26 mouse cellular contexts compared by ENCODE assay signal in the genomic region with DNA sequence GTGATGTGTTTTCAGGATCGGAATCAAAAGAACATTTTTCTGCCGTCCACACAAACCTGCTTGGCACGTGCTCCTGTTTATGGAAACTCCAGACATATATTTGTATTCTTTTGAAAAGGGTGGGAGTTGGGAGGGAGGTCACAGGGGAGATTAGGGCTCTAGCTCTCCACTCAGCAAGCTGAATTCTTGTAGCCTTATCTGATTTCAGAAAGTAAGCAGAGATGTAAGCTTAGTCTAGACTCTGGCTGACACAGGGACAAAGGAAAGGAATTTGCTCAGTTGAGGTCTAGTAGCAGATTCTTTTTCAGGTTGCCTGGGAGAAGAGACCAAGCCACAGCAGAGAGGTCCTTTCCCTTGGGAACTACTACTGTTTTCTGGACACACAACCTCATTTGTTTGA.
DNase-seq lines count a peak whose midpoint lies in the region; ATAC-seq and TF ChIP-seq lines count a peak whose summit lies in the region.
"Had no signal": no experiment of that assay in that cellular context is flagged by ENCODE, and none has a peak within 500 bp of the region (broad histone marks: within the 10 kb centered on the region; RNA-seq: fewer than 3 reads in every experiment).

No protein-coding gene starts in this region.

- no peaks in the 10 kb centered on the region for H3K36me3 ChIP-seq in kidney, postnatal 0 days (ENCODE audit: insufficient read depth, low read length)
- H3K36me3 ChIP-seq in limb, embryonic 10.5 days, result no peaks in the 10 kb centered on the region
- H3K36me3 ChIP-seq: heart, embryonic 10.5 days; hindbrain, embryonic 15.5 days; liver, embryonic 15.5 days; midbrain, embryonic 15.5 days; neural tube, embryonic 13.5 days had no signal

- 17% methylated on average over 3 of the region's 3 CpGs for WGBS in kidney, postnatal 0 days
- 85% methylated on average over 3 of the region's 3 CpGs for WGBS in limb, embryonic 10.5 days

- no peaks in the 10 kb centered on the region for H3K9me3 ChIP-seq in kidney, postnatal 0 days (replicated peaks; ENCODE audit: low read length)
- no peaks in the 10 kb centered on the region for H3K9me3 ChIP-seq in limb, embryonic 10.5 days (replicated peaks)
- H3K9me3 ChIP-seq: heart, embryonic 10.5 days; hindbrain, embryonic 15.5 days; liver, embryonic 15.5 days; midbrain, embryonic 15.5 days; neural tube, embryonic 13.5 days had no signal

- TF ChIP-seq CTCF in kidney, postnatal 0 days (IDR thresholded peaks at IDR 0.05; ENCODE audit: low read depth), result no peak
- no peak for TF ChIP-seq CTCF in brain, embryonic 14.5 days (IDR thresholded peaks at IDR 0.05; ENCODE audit: borderline replicate concordance, extremely low read depth, insufficient read depth, insufficient read length)

- TF ChIP-seq POLR2A in brain, embryonic 14.5 days (IDR thresholded peaks at IDR 0.05; ENCODE audit: borderline replicate concordance, extremely low read depth, insufficient read depth, insufficient read length, poor library complexity, severe bottlenecking), result no peak

- no peak overlapping the region for H3K4me2 ChIP-seq in kidney, postnatal 0 days (ENCODE audit: low read length)
- H3K4me2 ChIP-seq: hindbrain, embryonic 15.5 days; liver, embryonic 15.5 days; midbrain, embryonic 15.5 days; neural tube, embryonic 13.5 days had no signal

- no peak overlapping the region for H3K9ac ChIP-seq in kidney, postnatal 0 days (ENCODE audit: low read depth, low read length)
- H3K9ac ChIP-seq: hindbrain, embryonic 15.5 days; liver, embryonic 15.5 days; midbrain, embryonic 15.5 days; neural tube, embryonic 13.5 days had no signal

- H3K4me1 ChIP-seq in kidney, postnatal 0 days (replicated peaks; ENCODE audit: insufficient read depth, low read length), result no peaks in the 10 kb centered on the region
- peaks cover 44% of the 10 kb centered on the region for H3K4me1 ChIP-seq in limb, embryonic 10.5 days
- H3K4me1 ChIP-seq: liver, embryonic 15.5 days; neural tube, embryonic 13.5 days had no signal

- H3K4me3 ChIP-seq in kidney, postnatal 0 days (replicated peaks; ENCODE audit: low read depth, low read length), result no peak overlapping the region
- no peak overlapping the region for H3K4me3 ChIP-seq in limb, embryonic 10.5 days
- H3K4me3 ChIP-seq: gastrocnemius, adult 2 months; heart, embryonic 10.5 days; hindbrain, embryonic 15.5 days; left cerebral cortex, adult 2 months; liver, embryonic 15.5 days; midbrain, embryonic 15.5 days; myocyte; neural tube, embryonic 13.5 days had no signal

- peak; percentile 12 for DNase-seq in kidney, postnatal 0 days (ENCODE audit: low spot score)
- DNase-seq in kidney, postnatal 36 days, result no peak
- DNase-seq in brain, embryonic 14.5 days (ENCODE audit: low read depth), result peak; percentile 19
- peak; percentile 9 for DNase-seq in embryo, embryonic 9.5 days (ENCODE audit: extremely low spot score)
- no peak for DNase-seq in limb, embryonic 10.5 days (ENCODE audit: low spot score)
- DNase-seq in urinary bladder, postnatal 10 days (ENCODE audit: low spot score), result no peak
- no peak for DNase-seq in cerebellum, adult 11-12 months
- DNase-seq: adrenal gland, postnatal 10 days; cerebellum, adult 8-10 months; gastrocnemius, adult 2 months; heart, postnatal 4 days; kidney, adult 2 months; kidney, postnatal 25 days; liver; retina, postnatal 1 day; right cerebral cortex, postnatal 25 days; spleen, adult 18-20 months had no signal

- no peak overlapping the region for H3K27ac ChIP-seq in kidney, postnatal 0 days
- peak overlapping the region; percentile 53 for H3K27ac ChIP-seq in limb, embryonic 10.5 days
- H3K27ac ChIP-seq: gastrocnemius, adult 2 months; heart, embryonic 10.5 days; hindbrain, embryonic 15.5 days; left cerebral cortex, adult 2 months; liver, embryonic 15.5 days; midbrain, embryonic 15.5 days; neural tube, embryonic 13.5 days had no signal

- no peak for ATAC-seq in kidney, postnatal 0 days (replicated peaks; ENCODE audit: low FRiP score, low read depth)
- ATAC-seq: activated CD4-positive, CD25-positive, alpha-beta regulatory T cell, adult 4 months; forebrain, embryonic 14.5 days; midbrain, embryonic 15.5 days had no signal

- no peaks in the 10 kb centered on the region for H3K27me3 ChIP-seq in kidney, postnatal 0 days (ENCODE audit: insufficient read depth, low read length)
- no peaks in the 10 kb centered on the region for H3K27me3 ChIP-seq in limb, embryonic 10.5 days (ENCODE audit: low read depth, poor library complexity, severe bottlenecking)
- H3K27me3 ChIP-seq: hindbrain, embryonic 15.5 days; liver, embryonic 15.5 days; midbrain, embryonic 15.5 days; neural tube, embryonic 13.5 days had no signal

Comparison
In these comparisons a context has a peak if more than half of its experiments do, and no peak if none do; other contexts are left out.
1. DNase-seq: peak in kidney, postnatal 0 days (single experiment), brain, embryonic 14.5 days (single experiment) and embryo, embryonic 9.5 days (single experiment); none in kidney, postnatal 36 days (0 of 2), limb, embryonic 10.5 days (single experiment), urinary bladder, postnatal 10 days (single experiment) and cerebellum, adult 11-12 months (single experiment).